Mouse (Mus musculus) adrenal gland, postnatal 36 days (tissue): Measurements from ENCODE around the gene Bend4. TPM values are rescaled to one million over a fixed set of nuclear protein-coding genes. Genes with fewer than 3 reads are reported as not detected.

Experiments
- total RNA-seq, 2 experiments: library from RNA; stranded (reverse); gene quantifications; 2 replicates each; pipeline ENCODE4 v1.2.3; 2021

Gene Bend4
- total RNA-seq, 2 experiments from 2014 or later: 0.56 to 1.1 TPM

Other genes starting within 250 kb of the Bend4 start
- gene Tmem33, start 167.7 kb downstream of the Bend4 start, total RNA-seq: 100 to 1,000 TPM; 121 to 144 TPM
- gene Slc30a9, start 121.4 kb downstream of the Bend4 start, total RNA-seq: 100 to 1,000 TPM; 114 to 142 TPM
- gene Shisa3, start 179.6 kb upstream of the Bend4 start, total RNA-seq: under 1 TPM; 0.23 to 0.49 TPM